Mouse (Mus musculus) liver, embryonic 11.5 days (tissue): ENCODE data around the gene Ptpn7. TPM values are rescaled to one million over a fixed set of nuclear protein-coding genes. Genes with fewer than 3 reads are reported as not detected.
"Not testable (repeated sequence)": the region's sequence is repeated elsewhere in the genome, so short reads cannot be mapped to it uniquely, and the experiment has no call there.

Source experiments
- ATAC-seq: fragments of 200-750 bp; cut with Nextera tagmentation; replicated peaks from 2 replicates; pipeline ENCODE4 v1.8.0; 2017; ENCODE audit warnings: moderate number of reproducible peaks, mild to moderate bottlenecking, moderate TSS enrichment, moderate library complexity; ENCODE audit not compliant: low FRiP score
- DNase-seq: peaks from one replicate; pipeline ENCODE4 v3.0.0-alpha.2; 2017; ENCODE audit warnings: low spot score
- H3K27ac ChIP-seq: fragments of 300-500 bp; sonication (generic); 2 replicates; pipeline ENCODE4 v1.5.1; 2014; ENCODE audit warnings: mild to moderate bottlenecking, low read depth, low read length, control low read depth
- H3K27me3 ChIP-seq: fragments of 300-500 bp; sonication (generic); replicated peaks from 2 replicates; pipeline ENCODE4 v1.6.1; 2014; ENCODE audit warnings: low read length, mixed read lengths; ENCODE audit not compliant: control insufficient read depth, insufficient read depth
- H3K36me3 ChIP-seq: fragments of 300-500 bp; sonication (generic); 2 replicates; pipeline ENCODE4 v1.6.1; 2014; ENCODE audit warnings: mild to moderate bottlenecking, low read length, moderate library complexity, mixed read lengths; ENCODE audit not compliant: control insufficient read depth, insufficient read depth
- H3K4me1 ChIP-seq: fragments of 300-500 bp; sonication (generic); replicated peaks from 2 replicates; pipeline ENCODE4 v1.6.1; 2014; ENCODE audit warnings: low read length, mixed read lengths; ENCODE audit not compliant: control insufficient read depth, insufficient read depth
- H3K4me2 ChIP-seq: fragments of 300-500 bp; sonication (generic); 2 replicates; pipeline ENCODE4 v1.6.1; 2014; ENCODE audit warnings: mild to moderate bottlenecking, control low read depth, moderate library complexity
- H3K4me3 ChIP-seq: fragments of 300-500 bp; sonication (generic); 2 replicates; pipeline ENCODE4 v1.5.1; 2014; ENCODE audit warnings: low read depth, low read length, control low read depth
- H3K9ac ChIP-seq: fragments of 300-500 bp; sonication (generic); 2 replicates; pipeline ENCODE4 v1.6.1; 2014; ENCODE audit warnings: low read depth, low read length, control low read depth
- H3K9me3 ChIP-seq: fragments of 300-500 bp; sonication (generic); 2 replicates; pipeline ENCODE4 v1.6.1; 2016; ENCODE audit warnings: low read length, inconsistent platforms, mixed read lengths; ENCODE audit not compliant: control insufficient read depth
- WGBS: fragments of 180-500 bp; shearing (Covaris S2); extraction: QIAGEN DNeasy Blood & Tissue Kit; methylation state at CpG from one replicate; pipeline ENCODE4 v1.1.7; 2014; 5-methylcytosine and 5-hydroxymethylcytosine counted together
- polyA plus RNA-seq: library from polyadenylated mRNA; unstranded; fragments of >200 nt; fragmentation: Nextera tagmentation; extraction: Ambion mirVana; gene quantifications from 2 replicates; pipeline ENCODE4 v1.2.1, GENCODE M21; 2014

The Ptpn7 gene
- polyA plus RNA-seq, 1 experiment from 2014 or later = 43.0 TPM

DNA sequence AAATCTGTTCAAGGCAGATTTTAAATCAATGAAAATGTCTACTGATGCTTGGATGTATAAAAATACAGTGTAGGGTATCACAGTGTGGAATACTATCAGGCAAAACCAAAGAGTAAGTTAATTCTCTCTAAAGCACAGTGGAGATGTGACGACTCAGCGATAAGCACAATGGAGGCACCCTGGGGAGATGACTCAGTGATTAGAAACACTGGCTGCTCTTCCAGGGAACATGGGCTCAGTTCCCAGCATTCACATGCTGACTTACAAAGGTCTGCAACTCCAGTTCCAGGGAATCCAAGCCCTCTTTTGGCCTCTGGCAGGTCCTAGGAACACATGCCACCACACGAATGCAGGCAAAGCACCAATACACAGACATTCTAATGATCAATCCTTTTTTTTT is 55.7 kb downstream of the Ptpn7 start:
- Histone ChIP-seq H3K9ac (no peak overlapping the region), H3K9me3 (no peaks in the 10 kb centered on the region), H3K27me3 (peaks cover 4% of the 10 kb centered on the region; the same call in 1 of the 2 replicates), H3K4me2 (no peak overlapping the region), H3K36me3 (no peaks in the 10 kb centered on the region), H3K27ac (no peak overlapping the region), H3K4me3 (no peak overlapping the region), H3K4me1 (peaks cover 2% of the 10 kb centered on the region; the same call in 1 of the 2 replicates)
- ATAC-seq = no peak
- 45% methylated on average over 3 of the region's 3 CpGs for WGBS
- DNase-seq = no peak

DNA sequence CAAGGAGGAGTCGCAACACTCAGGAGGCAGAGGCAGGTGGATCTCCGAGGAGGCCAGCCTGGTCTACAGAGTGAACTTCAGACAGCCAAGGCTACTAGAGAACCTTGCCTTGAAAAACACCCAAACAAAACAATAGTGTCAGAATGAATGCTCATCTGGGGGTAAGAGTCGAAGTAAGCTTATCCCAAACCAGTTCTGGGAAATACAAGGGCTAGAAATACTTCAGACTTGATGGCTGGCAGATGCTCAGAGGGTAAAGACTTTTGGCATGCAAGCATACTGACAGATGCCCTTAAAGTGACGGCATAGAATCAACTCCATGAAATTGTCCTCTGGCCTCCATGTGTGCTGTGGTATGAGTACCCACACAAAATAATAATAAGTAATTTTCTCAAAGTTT is 56.7 kb downstream of the Ptpn7 start:
- Histone ChIP-seq H3K36me3 (no peaks in the 10 kb centered on the region), H3K4me3 (no peak overlapping the region), H3K9ac (no peak overlapping the region), H3K9me3 (no peaks in the 10 kb centered on the region), H3K4me2 (no peak overlapping the region), H3K27me3 (peaks cover 4% of the 10 kb centered on the region; the same call in 1 of the 2 replicates), H3K27ac (no peak overlapping the region), H3K4me1 (no peaks in the 10 kb centered on the region)
- WGBS = 82% methylated on average over 4 of the region's 4 CpGs
- DNase-seq = no peak
- ATAC-seq = no peak

GRCm38 (mm10) chr1:135194335-135194734 is 61.8 kb downstream of the Ptpn7 start:
- H3K27ac ChIP-seq, H3K9me3 ChIP-seq, H3K27me3 ChIP-seq, DNase-seq, ATAC-seq, H3K4me1 ChIP-seq, H3K4me3 ChIP-seq, H3K4me2 ChIP-seq, H3K36me3 ChIP-seq, H3K9ac ChIP-seq: not testable (repeated sequence)
- 78% methylated on average over 5 of the region's 5 CpGs for WGBS

Other genes with a start within 250 kb of the Ptpn7 start
- gene Ppp1r12b, start 176.8 kb upstream of the Ptpn7 start, polyA plus RNA-seq = 3.2 and 4.4 TPM in 2 replicates
- gene Ube2t, start 170.1 kb upstream of the Ptpn7 start, polyA plus RNA-seq = 55.7 and 60.0 TPM in 2 replicates
- gene Lgr6, start 27.4 kb upstream of the Ptpn7 start, polyA plus RNA-seq = 0.48 and 0.70 TPM in 2 replicates
- 25.0 and 28.7 TPM in 2 replicates for gene Arl8a, start 14.1 kb downstream of the Ptpn7 start, polyA plus RNA-seq
- gene Gpr37l1, start 35.0 kb downstream of the Ptpn7 start, polyA plus RNA-seq = not detected in 2 replicates
- gene Elf3, start 125.9 kb downstream of the Ptpn7 start, polyA plus RNA-seq = 2.0 and 2.4 TPM in 2 replicates
- gene Rnpep, start 151.4 kb downstream of the Ptpn7 start, polyA plus RNA-seq = 64.5 and 67.4 TPM in 2 replicates
- gene Timm17a, start 181.1 kb downstream of the Ptpn7 start, polyA plus RNA-seq = 258 and 269 TPM in 2 replicates
- gene Lmod1, start 192.1 kb downstream of the Ptpn7 start, polyA plus RNA-seq = 0.16 TPM in 2 replicates
- gene Shisa4, start 242.5 kb downstream of the Ptpn7 start, polyA plus RNA-seq = 9.3 and 10.1 TPM in 2 replicates